Mouse (Mus musculus) brain, embryonic 14.5 days (tissue): ENCODE data around the gene H2-T24.

ENCODE experiments used
- CTCF ChIP-seq: fragments of 200-500 bp; IDR thresholded peaks from 2 replicates; pipeline ENCODE4 v1.5.1; 2012; ENCODE audit warnings: inconsistent platforms, mild to moderate bottlenecking, moderate library complexity, borderline replicate concordance; ENCODE audit not compliant: insufficient read depth, insufficient read length; ENCODE audit errors: extremely low read depth
- POLR2A ChIP-seq: fragments of 200-500 bp; IDR thresholded peaks from 2 replicates; pipeline ENCODE4 v1.6.1; 2012; ENCODE audit warnings: mild to moderate bottlenecking, inconsistent platforms, borderline replicate concordance; ENCODE audit not compliant: poor library complexity, insufficient read depth, insufficient read length, severe bottlenecking; ENCODE audit errors: extremely low read depth

DNA sequence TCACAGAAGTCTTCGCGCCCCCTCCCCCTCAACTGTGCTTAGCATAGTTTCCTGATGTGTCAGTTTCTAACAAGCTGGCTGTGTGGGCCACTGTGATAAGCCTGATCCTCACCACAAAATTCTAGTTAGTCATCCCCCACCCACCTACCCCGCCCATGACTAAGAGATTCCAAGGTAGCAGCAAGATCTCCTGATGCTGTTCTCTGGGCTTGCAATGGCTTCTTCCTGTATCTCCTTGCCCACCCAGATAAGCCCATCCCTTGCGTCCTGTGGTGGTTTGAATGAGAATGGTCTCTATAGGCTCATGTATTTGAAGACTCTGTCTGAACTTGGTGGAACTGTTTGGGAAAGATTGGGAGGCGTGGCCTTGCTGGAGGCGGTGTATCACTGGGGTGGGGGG, 18.4 kb downstream of the H2-T24 start:
- TF ChIP-seq POLR2A (no peak), CTCF (no peak)
